ENCODE assay signal across 18 mouse cellular contexts in the genomic region with DNA sequence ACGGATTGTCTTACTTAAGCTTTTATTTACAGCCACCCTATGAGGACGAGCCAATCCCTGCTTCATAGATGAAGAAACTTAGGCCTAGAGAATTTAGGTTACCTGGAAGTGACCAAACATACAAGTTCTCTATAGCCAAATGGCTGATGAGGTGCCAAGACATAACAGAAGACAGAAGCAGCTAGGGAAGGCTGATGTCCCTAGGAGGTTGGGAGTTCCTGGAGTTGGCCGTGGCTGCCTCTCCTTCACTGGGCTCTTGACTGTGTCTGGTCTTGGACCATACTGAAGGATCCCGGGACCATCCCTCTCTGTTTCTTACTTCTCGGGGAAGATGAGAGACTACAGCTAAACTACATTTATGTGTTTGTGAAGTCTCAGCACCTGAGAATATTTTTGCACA. TPM values are rescaled to one million over a fixed set of nuclear protein-coding genes. Genes with fewer than 3 reads are reported as not detected.
DNase-seq lines count a peak whose midpoint lies in the region; TF ChIP-seq lines count a peak whose summit lies in the region.
"Had no signal": no experiment of that assay in that cellular context is flagged by ENCODE, and none has a peak within 500 bp of the region (broad histone marks: within the 10 kb centered on the region; RNA-seq: fewer than 3 reads in every experiment).

No protein-coding gene starts in this region.

- peak; percentile 26 to 40 for DNase-seq in cerebellum, adult 18-20 months
- DNase-seq in cerebellum, adult 11 months: no peak
- DNase-seq in gastrocnemius, adult 2 months: no peak
- no peak for DNase-seq in gastrocnemius, postnatal 14 days
- DNase-seq in cerebellum, postnatal 36 days: peak; percentile 12 to 29
- no peak for DNase-seq in layer of hippocampus, postnatal 10 days (ENCODE audit: low spot score in 2 of 2)
- DNase-seq: adrenal gland, adult 2 months; B cell, adult 2 months; forebrain, postnatal 0 days; gastrocnemius, postnatal 36 days; kidney, adult 18-20 months had no signal

- TF ChIP-seq CTCF in gastrocnemius, adult 2 months (IDR thresholded peaks at IDR 0.05): no peak

- H3K4me3 ChIP-seq in gastrocnemius, adult 2 months: no peak overlapping the region
- H3K4me3 ChIP-seq: embryonic facial prominence, embryonic 12.5 days; embryonic facial prominence, embryonic 15.5 days; heart, adult 2 months; heart, embryonic 10.5 days; heart, embryonic 13.5 days had no signal

- intact Hi-C loops in gastrocnemius, adult 2 months (cut with DNase I): no loop called here
- intact Hi-C loops in gastrocnemius, postnatal 14 days (cut with DNase I; ENCODE audit: low total_unique reads): no loop called here

- 0 out of 2 replicates have a peak overlapping the region, but pooled peaks have one; percentile 68 for H3K27ac ChIP-seq in gastrocnemius, adult 2 months
- H3K27ac ChIP-seq: embryonic facial prominence, embryonic 12.5 days; embryonic facial prominence, embryonic 15.5 days; hindbrain, embryonic 14.5 days; hindbrain, postnatal 0 days had no signal

RNA-seq across cellular contexts. Expression of a gene that starts 47.1 kb away (rescaled TPM):
- total RNA-seq in gastrocnemius, adult 2 months (2021): under 1 TPM; 0.41 to 0.70 TPM
- under 1 TPM; 0.82 to 0.94 TPM for total RNA-seq in gastrocnemius, postnatal 14 days (2021)
- 100 to 1,000 TPM; 113 to 120 TPM for total RNA-seq in layer of hippocampus, postnatal 10 days (2021)

Comparison
In these comparisons a context has a peak if more than half of its experiments do, and no peak if none do; other contexts are left out.
1. DNase-seq: peak in cerebellum, adult 18-20 months (2 of 2) and cerebellum, postnatal 36 days (2 of 2); none in cerebellum, adult 11 months (single experiment), gastrocnemius, adult 2 months (single experiment), gastrocnemius, postnatal 14 days (single experiment) and layer of hippocampus, postnatal 10 days (0 of 2).
2. RNA of a gene that starts 47.1 kb away (total RNA-seq): 113 to 120 TPM in layer of hippocampus, postnatal 10 days; 0.82 to 0.94 TPM in gastrocnemius, postnatal 14 days and 0.41 to 0.70 TPM in gastrocnemius, adult 2 months; every median in the first group is over 10 times any median in the second.